Mouse (Mus musculus): Measurements from ENCODE around the gene Rnf31. TPM values are rescaled to one million over a fixed set of nuclear protein-coding genes. Genes with fewer than 3 reads are reported as not detected.

Rnf31 gene
- polyA plus RNA-seq, 1 experiment from 2014 or later: 19.8 TPM

DNA sequence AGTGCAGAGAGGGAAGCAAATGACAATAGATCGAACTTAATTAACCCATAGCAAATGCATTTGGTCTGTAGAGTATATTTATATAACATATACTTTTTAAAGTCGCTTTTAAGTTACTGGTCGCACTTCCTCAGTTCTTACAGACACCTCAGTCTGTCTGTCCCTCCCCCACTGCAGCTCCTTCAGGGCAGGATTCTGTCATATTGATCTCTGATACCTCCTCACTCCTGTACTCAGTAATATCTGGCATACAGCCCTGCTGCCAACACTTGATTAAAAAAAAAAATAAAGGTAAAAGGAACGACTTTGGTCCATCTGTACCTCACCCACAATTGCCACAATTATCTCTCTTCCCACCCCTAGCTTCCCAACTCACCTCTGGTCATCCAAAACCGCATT is 7.2 kb upstream of the Rnf31 start:
- ATAC-seq: no peak
- Histone ChIP-seq H3K4me1 (ENCODE audit: control insufficient read depth, insufficient read depth, low read length) (0 out of 2 replicates have a peak, but pooled peaks cover 9% of the 10 kb centered on the region), H3K9ac (ENCODE audit: low read depth, low read length) (peak overlapping the region; percentile 74), H3K4me3 (ENCODE audit: low read length) (peak overlapping the region; percentile 64), H3K4me2 (ENCODE audit: low read depth, low read length) (peak overlapping the region; percentile 91), H3K9me3 (ENCODE audit: control insufficient read depth, low read length) (no peaks in the 10 kb centered on the region), H3K27me3 (replicated peaks; ENCODE audit: control insufficient read depth, insufficient read depth, low read length) (no peaks in the 10 kb centered on the region), H3K27ac (ENCODE audit: low read length) (no peak overlapping the region), H3K36me3 (ENCODE audit: control insufficient read depth, insufficient read depth, low read length) (peaks cover 13% of the 10 kb centered on the region)
- 37% methylated on average over 5 of the region's 5 CpGs for WGBS

DNA sequence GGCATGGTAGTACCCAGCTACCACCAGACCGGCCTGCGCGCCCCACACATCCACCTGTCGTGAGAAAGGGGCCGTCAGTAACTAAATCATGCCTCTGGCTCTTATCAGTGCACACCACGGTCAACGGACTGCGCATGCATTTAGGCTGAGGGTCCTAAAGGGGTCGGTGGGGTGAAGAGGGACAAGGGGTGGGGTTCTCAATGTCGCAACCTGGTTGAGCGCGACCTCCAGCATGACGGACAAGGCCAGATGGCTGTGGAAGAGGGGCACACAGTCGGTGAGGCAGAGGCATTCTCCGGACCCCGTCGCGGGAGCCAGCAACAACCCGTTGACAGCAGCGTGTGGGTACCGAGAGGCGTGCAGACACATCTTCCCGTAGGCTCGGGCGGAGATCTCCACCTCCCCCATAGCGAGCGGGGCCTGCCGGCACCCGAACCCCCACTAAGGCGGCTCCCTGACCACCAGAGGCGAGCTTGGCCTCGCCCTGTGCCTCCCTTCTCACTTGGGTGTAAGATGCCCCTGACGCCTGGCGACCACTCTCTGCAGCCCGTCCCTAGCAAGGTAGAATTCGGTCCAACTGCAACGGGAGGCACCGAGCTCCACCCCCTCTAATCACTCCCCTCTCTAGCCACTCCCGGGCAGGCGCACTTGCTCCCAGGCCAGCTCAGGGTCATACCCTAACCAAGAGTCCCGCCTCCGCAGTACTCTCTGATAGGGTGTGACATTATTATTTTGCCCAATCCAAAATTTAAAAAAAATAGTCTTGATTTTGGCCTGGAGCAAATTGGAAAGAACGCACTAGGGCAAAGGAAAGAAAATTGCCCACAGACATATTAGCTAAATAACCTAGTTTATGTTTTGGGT is 6.6 kb upstream of the Rnf31 start, which contains the start of gene Emc9:
TSS of gene Emc9 (minus strand) at position 601 of the 864 bp plus-strand sequence.
- peak within 1 kb of the TSS; percentile 74 for H3K9ac ChIP-seq (ENCODE audit: low read depth, low read length)
- H3K27me3 ChIP-seq (replicated peaks; ENCODE audit: control insufficient read depth, insufficient read depth, low read length): no peaks in the 10 kb centered on the region
- WGBS: 4% methylated on average over 42 of the region's 43 CpGs
- peak within 1 kb of the TSS; percentile 70 for H3K27ac ChIP-seq (ENCODE audit: low read length)
- H3K4me1 ChIP-seq (ENCODE audit: control insufficient read depth, insufficient read depth, low read length): peaks cover 9% of the 10 kb centered on the region
- H3K4me3 ChIP-seq (ENCODE audit: low read length): peak within 1 kb of the TSS; percentile 64
- H3K9me3 ChIP-seq (ENCODE audit: control insufficient read depth, low read length): no peaks in the 10 kb centered on the region
- peaks cover 12% of the 10 kb centered on the region for H3K36me3 ChIP-seq (ENCODE audit: control insufficient read depth, insufficient read depth, low read length)
- ATAC-seq: peak; percentile 94
- peak within 1 kb of the TSS; percentile 91 for H3K4me2 ChIP-seq (ENCODE audit: low read depth, low read length)

DNA sequence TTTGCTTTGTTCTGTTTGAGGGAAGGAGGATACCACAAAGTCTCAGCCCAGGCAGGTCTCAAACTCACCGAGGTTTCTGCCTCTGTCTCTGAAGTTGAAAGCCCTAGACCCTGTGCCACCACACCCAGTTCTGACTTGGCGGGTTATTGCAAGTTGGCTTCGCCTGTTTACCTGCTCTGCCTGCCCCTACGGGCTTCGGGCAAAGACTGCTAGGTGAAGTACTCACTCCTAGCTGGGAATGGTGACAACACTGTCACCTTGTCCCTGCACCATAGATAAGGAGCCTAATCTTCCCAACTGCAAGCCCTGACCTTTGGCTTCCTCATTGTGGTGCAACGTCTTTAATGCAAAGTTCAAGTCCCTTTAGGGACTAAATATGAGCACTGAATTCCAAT is 5.9 kb upstream of the Rnf31 start:
- H3K27ac ChIP-seq (ENCODE audit: low read length): peak overlapping the region; percentile 70; the same call in 1 of the 2 replicates
- H3K4me2 ChIP-seq (ENCODE audit: low read depth, low read length): peak overlapping the region; percentile 91
- peaks cover 7% of the 10 kb centered on the region; the same call in 1 of the 2 replicates for H3K36me3 ChIP-seq (ENCODE audit: control insufficient read depth, insufficient read depth, low read length)
- H3K4me3 ChIP-seq (ENCODE audit: low read length): no peak overlapping the region
- peak; percentile 82 for ATAC-seq
- no peaks in the 10 kb centered on the region for H3K9me3 ChIP-seq (ENCODE audit: control insufficient read depth, low read length)
- H3K9ac ChIP-seq (ENCODE audit: low read depth, low read length): no peak overlapping the region
- H3K27me3 ChIP-seq (replicated peaks; ENCODE audit: control insufficient read depth, insufficient read depth, low read length): no peaks in the 10 kb centered on the region
- peaks cover 13% of the 10 kb centered on the region for H3K4me1 ChIP-seq (ENCODE audit: control insufficient read depth, insufficient read depth, low read length)
- WGBS: 40% methylated on average over 6 of the region's 6 CpGs

DNA sequence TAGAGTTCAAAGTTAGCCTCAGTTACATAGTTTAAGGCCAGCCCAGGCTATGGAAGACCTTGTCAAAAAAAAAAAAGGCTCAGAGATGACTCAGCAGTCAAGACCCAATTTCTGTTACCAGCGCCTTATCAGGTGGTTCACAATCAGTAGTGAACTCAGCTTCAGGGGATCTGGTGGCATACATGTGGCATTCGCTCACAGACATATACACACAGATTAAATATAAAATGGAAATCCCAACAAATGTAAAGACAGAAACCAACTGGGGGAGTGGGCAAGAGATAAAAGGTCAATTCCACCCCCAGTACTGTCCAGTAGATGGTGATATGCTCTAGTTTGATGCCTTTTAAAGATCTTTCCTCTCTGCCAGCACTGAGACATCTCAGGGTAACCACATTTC is 5.4 kb upstream of the Rnf31 start:
- H3K27me3 ChIP-seq (replicated peaks; ENCODE audit: control insufficient read depth, insufficient read depth, low read length): no peaks in the 10 kb centered on the region
- no peak overlapping the region for H3K4me2 ChIP-seq (ENCODE audit: low read depth, low read length)
- H3K4me3 ChIP-seq (ENCODE audit: low read length): no peak overlapping the region
- peak overlapping the region; percentile 70; the same call in 1 of the 2 replicates for H3K27ac ChIP-seq (ENCODE audit: low read length)
- H3K9ac ChIP-seq (ENCODE audit: low read depth, low read length): no peak overlapping the region
- H3K4me1 ChIP-seq (ENCODE audit: control insufficient read depth, insufficient read depth, low read length): peaks cover 13% of the 10 kb centered on the region
- H3K9me3 ChIP-seq (ENCODE audit: control insufficient read depth, low read length): no peaks in the 10 kb centered on the region
- ATAC-seq: no peak
- WGBS: 92% methylated on average over 2 of the region's 2 CpGs
- H3K36me3 ChIP-seq (ENCODE audit: control insufficient read depth, insufficient read depth, low read length): peaks cover under 1% of the 10 kb centered on the region; the same call in 1 of the 2 replicates

DNA sequence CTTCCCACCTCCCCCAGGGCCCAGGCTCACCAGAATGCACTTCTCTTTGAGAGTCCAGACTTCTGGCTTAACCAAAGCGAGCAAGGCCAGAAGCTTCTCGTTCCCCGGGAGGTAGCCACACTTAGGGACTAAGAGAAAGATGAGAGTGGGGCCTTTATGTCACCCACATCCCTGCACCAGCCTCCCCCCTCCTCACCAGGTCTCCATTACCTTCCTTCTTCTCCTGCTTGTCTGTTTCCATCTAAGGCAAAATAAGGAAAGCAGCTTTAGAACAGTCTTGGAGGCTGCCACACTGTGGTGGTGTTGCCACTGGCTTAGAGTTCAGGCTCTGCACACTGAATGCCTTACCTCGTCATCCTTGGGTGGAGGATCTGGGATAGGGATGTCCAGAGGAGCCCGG is 2.2 kb upstream of the Rnf31 start:
- Histone ChIP-seq H3K4me3 (ENCODE audit: low read length) (no peak overlapping the region), H3K4me1 (ENCODE audit: control insufficient read depth, insufficient read depth, low read length) (peaks cover 25% of the 10 kb centered on the region), H3K9me3 (ENCODE audit: control insufficient read depth, low read length) (no peaks in the 10 kb centered on the region), H3K4me2 (ENCODE audit: low read depth, low read length) (no peak overlapping the region), H3K27ac (ENCODE audit: low read length) (no peak overlapping the region), H3K9ac (ENCODE audit: low read depth, low read length) (no peak overlapping the region), H3K36me3 (ENCODE audit: control insufficient read depth, insufficient read depth, low read length) (no peaks in the 10 kb centered on the region; the same call in 1 of the 2 replicates), H3K27me3 (replicated peaks; ENCODE audit: control insufficient read depth, insufficient read depth, low read length) (no peaks in the 10 kb centered on the region)
- ATAC-seq: no peak
- WGBS: 92% methylated on average over 5 of the region's 5 CpGs

DNA sequence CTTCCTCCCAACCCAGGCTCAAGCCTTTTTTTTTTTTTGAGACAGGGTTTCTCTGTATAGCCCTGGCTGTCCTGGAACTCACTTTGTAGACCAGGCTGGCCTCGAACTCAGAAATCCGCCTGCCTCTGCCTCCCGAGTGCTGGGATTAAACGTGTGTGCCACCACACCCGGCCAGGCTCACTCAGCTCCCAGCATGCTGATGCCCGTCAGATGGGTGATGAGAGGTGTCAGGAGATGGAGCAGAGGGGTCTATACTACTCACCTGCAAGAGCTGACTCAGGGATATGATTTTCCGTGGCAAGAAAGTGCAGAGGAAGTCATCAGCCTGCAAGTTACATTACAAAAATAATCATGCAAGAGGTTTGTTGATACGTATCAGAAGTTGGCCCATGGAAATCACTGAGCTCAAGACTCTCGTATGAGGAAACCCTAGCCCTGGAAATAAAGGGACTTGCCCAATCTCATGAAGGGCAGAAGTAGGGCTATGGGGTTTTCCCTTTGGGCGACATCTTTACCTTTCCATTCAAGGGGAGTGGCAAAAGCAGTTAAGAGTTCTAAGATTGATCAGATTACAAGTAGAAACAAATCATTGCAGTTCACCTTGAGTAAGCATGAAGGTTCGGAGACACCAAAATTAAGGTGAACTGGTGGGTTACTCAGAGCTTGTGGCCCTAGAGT is 1.6 kb upstream of the Rnf31 start:
- Histone ChIP-seq H3K4me2 (ENCODE audit: low read depth, low read length) (peak overlapping the region; percentile 56), H3K27me3 (replicated peaks; ENCODE audit: control insufficient read depth, insufficient read depth, low read length) (no peaks in the 10 kb centered on the region), H3K36me3 (ENCODE audit: control insufficient read depth, insufficient read depth, low read length) (peaks cover 3% of the 10 kb centered on the region), H3K9ac (ENCODE audit: low read depth, low read length) (peak overlapping the region; percentile 79), H3K27ac (ENCODE audit: low read length) (peak overlapping the region; percentile 79), H3K4me3 (ENCODE audit: low read length) (peak overlapping the region; percentile 84), H3K4me1 (ENCODE audit: control insufficient read depth, insufficient read depth, low read length) (peaks cover 22% of the 10 kb centered on the region), H3K9me3 (ENCODE audit: control insufficient read depth, low read length) (no peaks in the 10 kb centered on the region)
- WGBS: 77% methylated on average over 11 of the region's 11 CpGs
- ATAC-seq: no peak

DNA sequence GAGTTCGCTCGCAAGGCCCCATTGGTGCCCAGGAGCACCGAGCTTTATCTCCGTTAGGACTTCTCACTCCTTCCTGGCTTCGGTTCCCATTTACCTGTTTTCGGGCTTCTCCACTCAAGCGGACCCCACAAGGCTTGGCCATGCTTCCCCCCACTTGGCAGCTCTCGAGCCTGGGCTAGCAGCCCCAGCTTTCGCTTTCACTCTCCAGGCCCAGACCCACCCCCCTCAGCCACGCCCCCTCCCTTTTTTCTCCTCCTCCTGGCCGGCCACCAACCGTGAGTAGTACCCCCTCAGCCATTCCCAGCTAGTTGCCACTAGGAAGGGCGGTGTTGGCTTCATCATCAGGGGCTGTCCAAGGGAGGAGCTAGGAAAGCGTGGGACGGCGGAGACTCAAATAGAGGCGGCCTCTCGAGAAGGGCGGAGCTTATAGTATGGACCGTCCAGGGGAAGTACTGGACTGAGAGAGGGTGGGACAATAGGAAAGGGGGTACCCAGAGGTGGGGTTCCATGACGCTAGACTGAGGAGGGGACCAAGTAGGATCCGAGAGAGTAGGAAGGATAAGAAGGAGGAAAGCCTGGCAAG is 669 bp upstream of the Rnf31 start, which contains the start of gene Psme2:
TSS of gene Psme2 (minus strand) at position 366 of the 583 bp plus-strand sequence.
- Histone ChIP-seq H3K4me1 (ENCODE audit: control insufficient read depth, insufficient read depth, low read length) (peaks cover 19% of the 10 kb centered on the region), H3K9ac (ENCODE audit: low read depth, low read length) (peak within 1 kb of the TSS; percentile 88), H3K4me3 (ENCODE audit: low read length) (peak within 1 kb of the TSS; percentile 84), H3K9me3 (ENCODE audit: control insufficient read depth, low read length) (no peaks in the 10 kb centered on the region), H3K4me2 (ENCODE audit: low read depth, low read length) (peak within 1 kb of the TSS; percentile 56), H3K36me3 (ENCODE audit: control insufficient read depth, insufficient read depth, low read length) (peaks cover 6% of the 10 kb centered on the region), H3K27me3 (replicated peaks; ENCODE audit: control insufficient read depth, insufficient read depth, low read length) (no peaks in the 10 kb centered on the region), H3K27ac (ENCODE audit: low read length) (peak within 1 kb of the TSS; percentile 96)
- 0% methylated on average over 22 of the region's 22 CpGs for WGBS
- peak; percentile 96 for ATAC-seq

DNA sequence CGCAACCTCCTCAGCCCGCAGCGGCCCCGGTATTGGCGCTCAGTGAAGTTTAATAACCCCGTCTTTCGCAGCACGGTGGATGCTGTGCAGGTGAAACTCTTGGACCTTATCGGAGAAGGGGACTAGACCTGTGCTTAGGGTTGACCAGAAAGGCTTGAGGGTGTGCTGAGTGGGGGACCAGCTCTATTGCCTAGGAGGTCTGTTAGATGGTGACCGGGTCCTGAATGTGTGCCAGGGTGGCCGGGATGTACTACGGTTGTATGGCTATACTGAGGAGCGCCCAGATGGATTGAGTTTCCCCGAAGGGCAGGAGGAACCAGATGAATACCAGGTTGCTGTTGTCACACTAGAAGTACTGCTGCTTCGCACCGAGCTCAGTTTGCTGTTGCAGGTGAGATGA is 718 bp downstream of the Rnf31 start:
- no peaks in the 10 kb centered on the region for H3K9me3 ChIP-seq (ENCODE audit: control insufficient read depth, low read length)
- ATAC-seq: no peak
- 4% methylated on average over 16 of the region's 16 CpGs for WGBS
- peak overlapping the region; percentile 84 for H3K4me3 ChIP-seq (ENCODE audit: low read length)
- no peaks in the 10 kb centered on the region for H3K27me3 ChIP-seq (replicated peaks; ENCODE audit: control insufficient read depth, insufficient read depth, low read length)
- peaks cover 19% of the 10 kb centered on the region for H3K4me1 ChIP-seq (ENCODE audit: control insufficient read depth, insufficient read depth, low read length)
- peak overlapping the region; percentile 78 for H3K27ac ChIP-seq (ENCODE audit: low read length)
- H3K36me3 ChIP-seq (ENCODE audit: control insufficient read depth, insufficient read depth, low read length): peaks cover 11% of the 10 kb centered on the region
- peak overlapping the region; percentile 88 for H3K9ac ChIP-seq (ENCODE audit: low read depth, low read length)
- peak overlapping the region; percentile 56 for H3K4me2 ChIP-seq (ENCODE audit: low read depth, low read length)

Measured in intestine, embryonic 16.5 days (tissue).